10 mouse cellular contexts compared by ENCODE assay signal in genomic region chr14:77617250-77617649, GRCm38 (mm10).
DNase-seq lines count a peak whose midpoint lies in the region.
"Had no signal": no experiment of that assay in that cellular context is flagged by ENCODE, and none has a peak within 500 bp of the region (broad histone marks: within the 10 kb centered on the region; RNA-seq: fewer than 3 reads in every experiment).

No protein-coding gene starts in this region.

- H3K27ac ChIP-seq in limb, embryonic 10.5 days = peak overlapping the region; percentile 69
- H3K27ac ChIP-seq: left cerebral cortex, adult 2 months had no signal

- H3K36me3 ChIP-seq in limb, embryonic 10.5 days = no peaks in the 10 kb centered on the region

- peaks cover 25% of the 10 kb centered on the region for H3K4me1 ChIP-seq in limb, embryonic 10.5 days

- 17% methylated on average over 6 of the region's 6 CpGs for WGBS in limb, embryonic 10.5 days

- H3K9me3 ChIP-seq in limb, embryonic 10.5 days (replicated peaks) = no peaks in the 10 kb centered on the region

- H3K4me3 ChIP-seq in limb, embryonic 10.5 days = no peak overlapping the region
- H3K4me3 ChIP-seq: left cerebral cortex, adult 2 months had no signal

- intact Hi-C loops in heart, postnatal 10 days (cut with DNase I) = no loop called here

- peak; percentile 81 for DNase-seq in heart, adult 11 months
- no peak for DNase-seq in heart, postnatal 10 days
- DNase-seq in adrenal gland, adult 8-10 months = peak; percentile 53
- peak; percentile 35 for DNase-seq in fibroblast of lung, adult 2 months (ENCODE audit: low read depth)
- peak; percentile 56 for DNase-seq in limb, embryonic 10.5 days (ENCODE audit: low spot score)
- no peak for DNase-seq in lung, postnatal 4 days
- no peak for DNase-seq in left cerebral cortex, adult 11 months (ENCODE audit: low spot score)
- DNase-seq in right cerebral cortex, adult 2 months (ENCODE audit: low spot score in 2 of 2) = no peak
- DNase-seq: lung, embryonic 14.5 days had no signal

- no peaks in the 10 kb centered on the region for H3K27me3 ChIP-seq in limb, embryonic 10.5 days (ENCODE audit: low read depth, poor library complexity, severe bottlenecking)

Comparison
In these comparisons a context has a peak if more than half of its experiments do, and no peak if none do; other contexts are left out.
1. DNase-seq: peak in heart, adult 11 months (single experiment), adrenal gland, adult 8-10 months (single experiment), fibroblast of lung, adult 2 months (single experiment) and limb, embryonic 10.5 days (single experiment); none in heart, postnatal 10 days (0 of 2), lung, postnatal 4 days (0 of 2), left cerebral cortex, adult 11 months (single experiment) and right cerebral cortex, adult 2 months (0 of 2).